ENCODE assay signal across 30 mouse cellular contexts in the genomic region with DNA sequence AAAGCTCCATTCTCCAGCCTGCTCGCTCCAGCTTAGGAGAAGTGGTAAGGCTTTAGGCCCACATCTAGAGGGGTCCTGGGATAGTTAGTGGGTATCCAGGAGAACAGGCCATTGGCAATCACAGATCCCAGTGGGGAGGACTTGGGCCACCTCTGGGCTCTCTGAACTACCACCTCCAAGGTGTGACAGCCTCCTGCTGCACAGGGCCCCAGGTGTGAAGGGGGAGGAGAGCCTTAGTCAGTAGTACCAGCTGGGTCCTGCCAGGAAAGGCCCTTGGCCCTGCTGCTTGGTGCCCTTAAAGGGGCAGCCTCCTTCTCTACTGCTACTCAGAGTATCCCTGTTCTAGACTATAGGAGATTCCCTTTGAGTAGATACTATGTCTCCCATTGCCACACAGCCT. TPM values are rescaled to one million over a fixed set of nuclear protein-coding genes. Genes with fewer than 3 reads are reported as not detected.
DNase-seq lines count a peak whose midpoint lies in the region; ATAC-seq and TF ChIP-seq lines count a peak whose summit lies in the region.
"Had no signal": no experiment of that assay in that cellular context is flagged by ENCODE, and none has a peak within 500 bp of the region (broad histone marks: within the 10 kb centered on the region; RNA-seq: fewer than 3 reads in every experiment).

No protein-coding gene starts in this region.

- no peak for ATAC-seq in forebrain, embryonic 12.5 days (ENCODE audit: low FRiP score)
- ATAC-seq in forebrain, embryonic 14.5 days, result no peak
- ATAC-seq in lung, embryonic 15.5 days (ENCODE audit: borderline replicate concordance, extremely low read depth, low FRiP score, low TSS enrichment), result no peak
- no peak for ATAC-seq in midbrain, embryonic 13.5 days
- ATAC-seq: hindbrain, postnatal 0 days; intestine, postnatal 0 days; liver, embryonic 12.5 days; liver, postnatal 0 days; midbrain, embryonic 15.5 days had no signal

- H3K9ac ChIP-seq in forebrain, embryonic 12.5 days, result no peak overlapping the region
- no peak overlapping the region for H3K9ac ChIP-seq in forebrain, embryonic 14.5 days (ENCODE audit: low read length)
- H3K9ac ChIP-seq in lung, embryonic 15.5 days, result no peak overlapping the region
- no peak overlapping the region for H3K9ac ChIP-seq in midbrain, embryonic 13.5 days (replicated peaks)
- H3K9ac ChIP-seq: embryonic facial prominence, embryonic 12.5 days; hindbrain, embryonic 12.5 days; liver, embryonic 12.5 days; liver, postnatal 0 days; midbrain, embryonic 15.5 days; neural tube, embryonic 15.5 days had no signal

- TF ChIP-seq CTCF in cerebellum, adult 2 months (IDR thresholded peaks at IDR 0.05; ENCODE audit: borderline replicate concordance, insufficient read depth, low read depth, low read length), result no peak
- TF ChIP-seq CTCF in lung, adult 2 months (IDR thresholded peaks at IDR 0.05; ENCODE audit: insufficient read depth, low read length), result no peak

- no peaks in the 10 kb centered on the region for H3K27me3 ChIP-seq in cerebellum, adult 2 months (ENCODE audit: control insufficient read depth, insufficient read depth, low read length)
- peaks cover 19% of the 10 kb centered on the region for H3K27me3 ChIP-seq in forebrain, embryonic 12.5 days
- no peaks in the 10 kb centered on the region for H3K27me3 ChIP-seq in forebrain, embryonic 14.5 days (replicated peaks; ENCODE audit: control insufficient read depth, insufficient read depth, low read length)
- H3K27me3 ChIP-seq in lung, embryonic 15.5 days, result no peaks in the 10 kb centered on the region
- H3K27me3 ChIP-seq in midbrain, embryonic 13.5 days, result peaks cover 13% of the 10 kb centered on the region; the same call in 1 of the 2 replicates
- H3K27me3 ChIP-seq: embryonic facial prominence, embryonic 12.5 days; midbrain, embryonic 15.5 days had no signal

- 44% methylated on average over 1 of the region's 1 CpGs for WGBS in cerebellum, adult 2 months
- WGBS in forebrain, embryonic 12.5 days, result 80% methylated on average over 1 of the region's 1 CpGs
- 75% methylated on average over 1 of the region's 1 CpGs for WGBS in forebrain, embryonic 14.5 days
- WGBS in lung, embryonic 15.5 days, result 40% methylated on average over 1 of the region's 1 CpGs
- 46% methylated on average over 1 of the region's 1 CpGs for WGBS in lung, adult 2 months
- WGBS in midbrain, embryonic 13.5 days, result 69% methylated on average over 1 of the region's 1 CpGs

- H3K4me3 ChIP-seq in cerebellum, adult 2 months (replicated peaks; ENCODE audit: insufficient read depth, low read depth, low read length), result peak overlapping the region; percentile 10
- no peak overlapping the region for H3K4me3 ChIP-seq in forebrain, embryonic 12.5 days (replicated peaks)
- H3K4me3 ChIP-seq in forebrain, embryonic 14.5 days (ENCODE audit: low read depth, low read length), result no peak overlapping the region
- H3K4me3 ChIP-seq in lung, embryonic 15.5 days, result no peak overlapping the region
- no peak overlapping the region for H3K4me3 ChIP-seq in lung, adult 2 months (replicated peaks; ENCODE audit: extremely low read depth, low read depth, low read length)
- no peak overlapping the region for H3K4me3 ChIP-seq in midbrain, embryonic 13.5 days (replicated peaks)
- H3K4me3 ChIP-seq: embryonic facial prominence, embryonic 12.5 days; hindbrain, embryonic 12.5 days; liver, embryonic 12.5 days; midbrain, embryonic 15.5 days; neural tube, embryonic 15.5 days had no signal

- no peak overlapping the region for H3K27ac ChIP-seq in cerebellum, adult 2 months (ENCODE audit: insufficient read depth, low read length)
- peak overlapping the region; percentile 33 for H3K27ac ChIP-seq in forebrain, embryonic 12.5 days
- H3K27ac ChIP-seq in forebrain, embryonic 14.5 days (ENCODE audit: low read depth, low read length), result no peak overlapping the region
- H3K27ac ChIP-seq in lung, embryonic 15.5 days, result peak overlapping the region; percentile 87
- no peak overlapping the region for H3K27ac ChIP-seq in midbrain, embryonic 13.5 days
- H3K27ac ChIP-seq: embryonic facial prominence, embryonic 12.5 days; hindbrain, embryonic 12.5 days; hindbrain, postnatal 0 days; liver, embryonic 12.5 days; midbrain, embryonic 15.5 days; neural tube, embryonic 15.5 days had no signal

- no peak overlapping the region for H3K4me2 ChIP-seq in forebrain, embryonic 12.5 days
- H3K4me2 ChIP-seq in forebrain, embryonic 14.5 days (ENCODE audit: low read length), result no peak overlapping the region
- H3K4me2 ChIP-seq in lung, embryonic 15.5 days, result no peak overlapping the region
- H3K4me2 ChIP-seq in midbrain, embryonic 13.5 days (replicated peaks), result no peak overlapping the region
- H3K4me2 ChIP-seq: heart, embryonic 11.5 days; hindbrain, embryonic 12.5 days; liver, embryonic 12.5 days; midbrain, embryonic 15.5 days had no signal

- H3K4me1 ChIP-seq in cerebellum, adult 2 months (ENCODE audit: control insufficient read depth, insufficient read depth, low read length), result peaks cover 69% of the 10 kb centered on the region
- peaks cover 77% of the 10 kb centered on the region for H3K4me1 ChIP-seq in forebrain, embryonic 12.5 days
- H3K4me1 ChIP-seq in forebrain, embryonic 14.5 days (ENCODE audit: control insufficient read depth, insufficient read depth, low read length), result peaks cover 34% of the 10 kb centered on the region
- H3K4me1 ChIP-seq in lung, embryonic 15.5 days, result peaks cover 25% of the 10 kb centered on the region
- no peaks in the 10 kb centered on the region for H3K4me1 ChIP-seq in lung, adult 2 months (ENCODE audit: control insufficient read depth, insufficient read depth, low read length)
- H3K4me1 ChIP-seq in midbrain, embryonic 13.5 days (replicated peaks), result peaks cover 79% of the 10 kb centered on the region

- no peaks in the 10 kb centered on the region for H3K36me3 ChIP-seq in forebrain, embryonic 12.5 days (replicated peaks)
- no peaks in the 10 kb centered on the region for H3K36me3 ChIP-seq in forebrain, embryonic 14.5 days (ENCODE audit: control insufficient read depth, insufficient read depth, low read length)
- H3K36me3 ChIP-seq in lung, embryonic 15.5 days, result no peaks in the 10 kb centered on the region
- H3K36me3 ChIP-seq in midbrain, embryonic 13.5 days, result no peaks in the 10 kb centered on the region
- H3K36me3 ChIP-seq: embryonic facial prominence, embryonic 12.5 days; G1E; hindbrain, embryonic 12.5 days; liver, embryonic 12.5 days; midbrain, embryonic 15.5 days; neural tube, embryonic 15.5 days had no signal

- TF ChIP-seq POLR2A in cerebellum, adult 2 months (IDR thresholded peaks at IDR 0.05; ENCODE audit: borderline replicate concordance, insufficient read depth, low read length), result no peak
- no peak for TF ChIP-seq POLR2A in lung, adult 2 months (IDR thresholded peaks at IDR 0.05; ENCODE audit: borderline replicate concordance, extremely low read depth, low read depth, low read length)

- peak in 1 of 2 experiments; percentile 39 for DNase-seq in cerebellum, adult 2 months
- DNase-seq in cerebellum, adult 18-20 months, result no peak
- no peak for DNase-seq in forebrain, embryonic 14.5 days (ENCODE audit: low spot score)
- DNase-seq in lung, adult 2 months, result no peak
- DNase-seq: adrenal gland, postnatal 10 days; embryo, embryonic 11 days; gastrocnemius, postnatal 25 days; heart, adult 11 months; heart, postnatal 36 days; kidney, adult 9 months; kidney, postnatal 10 days; layer of hippocampus, postnatal 36 days; left cerebral cortex, postnatal 4 days; liver, postnatal 0 days; retina, postnatal 1 day; right cerebral cortex, postnatal 14 days; thymus, adult 18-20 months; thymus, postnatal 25 days had no signal

- no peaks in the 10 kb centered on the region for H3K9me3 ChIP-seq in forebrain, embryonic 12.5 days
- no peaks in the 10 kb centered on the region for H3K9me3 ChIP-seq in forebrain, embryonic 14.5 days (replicated peaks; ENCODE audit: control insufficient read depth, low read length)
- no peaks in the 10 kb centered on the region for H3K9me3 ChIP-seq in lung, embryonic 15.5 days
- no peaks in the 10 kb centered on the region for H3K9me3 ChIP-seq in midbrain, embryonic 13.5 days
- H3K9me3 ChIP-seq: embryonic facial prominence, embryonic 12.5 days; G1E; hindbrain, embryonic 12.5 days; liver, embryonic 12.5 days; midbrain, embryonic 15.5 days; neural tube, embryonic 15.5 days had no signal

RNA-seq across cellular contexts. Expression of gene Plch2, which starts 36.4 kb away (rescaled TPM):
- 149 and 180 TPM in 2 replicates for polyA plus RNA-seq in cerebellum, adult 2 months (2012; rRNA removed)
- 4.2 and 5.3 TPM in 2 replicates for polyA plus RNA-seq in forebrain, embryonic 12.5 days (2016; fragmentation: Nextera tagmentation; extraction: Ambion mirVana)
- 6.2 and 7.4 TPM in 2 replicates for polyA plus RNA-seq in forebrain, embryonic 14.5 days (2014; fragmentation: Nextera tagmentation; extraction: Ambion mirVana)
- 11.1 and 11.2 TPM in 2 replicates for polyA plus RNA-seq in lung, embryonic 15.5 days (2015; fragmentation: Nextera tagmentation; extraction: Ambion mirVana)
- polyA plus RNA-seq in lung, adult 2 months (2012; rRNA removed), result 15.1 and 23.9 TPM in 2 replicates
- 7.7 and 9.0 TPM in 2 replicates for polyA plus RNA-seq in midbrain, embryonic 13.5 days (2015; fragmentation: Nextera tagmentation; extraction: Ambion mirVana)
- polyA plus RNA-seq: liver, postnatal 0 days had no signal

RNA-seq across cellular contexts. Expression of gene Pex10, which starts 46.7 kb away (rescaled TPM):
- polyA plus RNA-seq in cerebellum, adult 2 months (2012; rRNA removed), result 32.0 and 38.1 TPM in 2 replicates
- polyA plus RNA-seq in forebrain, embryonic 12.5 days (2016; fragmentation: Nextera tagmentation; extraction: Ambion mirVana), result 17.2 and 19.3 TPM in 2 replicates
- 4.2 and 4.9 TPM in 2 replicates for polyA plus RNA-seq in forebrain, embryonic 14.5 days (2014; fragmentation: Nextera tagmentation; extraction: Ambion mirVana)
- polyA plus RNA-seq in lung, embryonic 15.5 days (2015; fragmentation: Nextera tagmentation; extraction: Ambion mirVana), result 21.1 and 26.2 TPM in 2 replicates
- 20.8 and 23.7 TPM in 2 replicates for polyA plus RNA-seq in lung, adult 2 months (2012; rRNA removed)
- 19.6 and 21.8 TPM in 2 replicates for polyA plus RNA-seq in midbrain, embryonic 13.5 days (2015; fragmentation: Nextera tagmentation; extraction: Ambion mirVana)

RNA-seq across cellular contexts. Expression of gene Pank4, which starts 56.2 kb away (rescaled TPM):
- polyA plus RNA-seq in cerebellum, adult 2 months (2012; rRNA removed), result 84.6 and 85.5 TPM in 2 replicates
- polyA plus RNA-seq in forebrain, embryonic 12.5 days (2016; fragmentation: Nextera tagmentation; extraction: Ambion mirVana), result 46.7 and 51.8 TPM in 2 replicates
- polyA plus RNA-seq in forebrain, embryonic 14.5 days (2014; fragmentation: Nextera tagmentation; extraction: Ambion mirVana), result 34.6 and 38.9 TPM in 2 replicates
- polyA plus RNA-seq in lung, embryonic 15.5 days (2015; fragmentation: Nextera tagmentation; extraction: Ambion mirVana), result 48.0 and 51.0 TPM in 2 replicates
- 35.0 and 49.1 TPM in 2 replicates for polyA plus RNA-seq in lung, adult 2 months (2012; rRNA removed)
- polyA plus RNA-seq in midbrain, embryonic 13.5 days (2015; fragmentation: Nextera tagmentation; extraction: Ambion mirVana), result 42.0 and 43.3 TPM in 2 replicates

RNA-seq across cellular contexts. Expression of gene Hes5, which starts 59.4 kb away (rescaled TPM):
- polyA plus RNA-seq in cerebellum, adult 2 months (2012; rRNA removed), result 4.6 and 4.8 TPM in 2 replicates
- 456 and 462 TPM in 2 replicates for polyA plus RNA-seq in forebrain, embryonic 12.5 days (2016; fragmentation: Nextera tagmentation; extraction: Ambion mirVana)
- 73.0 and 86.0 TPM in 2 replicates for polyA plus RNA-seq in forebrain, embryonic 14.5 days (2014; fragmentation: Nextera tagmentation; extraction: Ambion mirVana)
- 0.29 and 0.69 TPM in 2 replicates for polyA plus RNA-seq in lung, embryonic 15.5 days (2015; fragmentation: Nextera tagmentation; extraction: Ambion mirVana)
- polyA plus RNA-seq in lung, adult 2 months (2012; rRNA removed), result 0.09 TPM in 1 of 2 replicates, not detected in the other
- 291 and 346 TPM in 2 replicates for polyA plus RNA-seq in midbrain, embryonic 13.5 days (2015; fragmentation: Nextera tagmentation; extraction: Ambion mirVana)
- polyA plus RNA-seq: G1E had no signal

Comparison
In these comparisons a context has a peak if more than half of its experiments do, and no peak if none do; other contexts are left out.
1. H3K27ac ChIP-seq: peak in forebrain, embryonic 12.5 days (single experiment) and lung, embryonic 15.5 days (single experiment); none in cerebellum, adult 2 months (single experiment), forebrain, embryonic 14.5 days (single experiment) and midbrain, embryonic 13.5 days (single experiment).